Mouse (Mus musculus) megakaryocyte, embryonic 14.5 days (primary cell): Measurements from ENCODE around the gene Tyrp1.

Experiments used
- FLI1 ChIP-seq: IDR thresholded peaks from 2 replicates; pipeline ENCODE4 v1.6.1; 2012; ENCODE audit warnings: low read length, inconsistent platforms, mixed read lengths
- GATA1 ChIP-seq: IDR thresholded peaks from 3 replicates; pipeline ENCODE4 v1.6.1; 2012; ENCODE audit warnings: mixed read lengths, low read length, inconsistent platforms, borderline replicate concordance

DNA sequence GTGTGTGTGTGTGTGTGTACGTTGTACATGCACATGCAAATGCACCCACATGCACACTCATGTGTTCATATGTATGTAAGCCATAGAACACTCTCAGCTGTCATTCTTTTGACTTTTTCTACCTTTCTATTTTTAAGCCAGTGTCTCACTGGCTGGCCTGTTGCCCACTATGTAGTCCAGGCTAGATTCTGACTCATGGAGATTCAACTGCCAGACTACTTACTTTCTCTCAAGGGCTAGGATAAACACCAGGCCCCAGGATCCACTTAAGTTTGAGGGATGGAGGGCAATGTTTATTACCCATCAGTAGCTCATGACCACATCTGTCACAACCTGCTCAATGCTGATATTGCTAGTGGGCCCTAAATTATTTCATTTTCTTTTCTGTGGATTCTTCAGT, 8.1 kb downstream of the Tyrp1 start:
- TF ChIP-seq FLI1 (no peak), GATA1 (no peak)
